Mouse (Mus musculus): ENCODE measurements around the gene Gramd4.

DNA sequence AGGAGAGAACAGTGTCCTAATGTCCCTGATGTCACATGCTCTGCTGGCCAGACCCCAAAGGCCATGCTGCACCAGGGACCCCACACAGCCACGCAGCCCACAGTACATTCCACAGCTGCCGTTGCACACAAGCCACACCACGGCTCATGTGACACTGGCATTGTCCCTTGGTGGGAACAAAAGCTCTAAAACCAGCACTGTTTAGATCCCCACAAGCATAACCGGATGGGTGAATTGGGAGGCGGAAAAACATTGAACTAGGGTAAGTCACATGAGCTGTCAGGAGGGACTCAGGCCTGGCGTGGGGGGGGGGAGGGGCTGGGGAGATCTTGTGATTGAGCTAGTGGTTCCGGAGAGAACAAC, 111.0 kb downstream of the Gramd4 start:
- no peak for TF ChIP-seq CTCF (conservative IDR thresholded peaks at IDR 0.05; ENCODE audit: insufficient read depth, insufficient read length, low read depth, low read length)
- no peak for TF ChIP-seq POLR2A (IDR thresholded peaks at IDR 0.05; ENCODE audit: low read depth, low read length)
